Mouse (Mus musculus): ENCODE measurements at regions not wholly inside any gene's neighbourhood (a gene's known extent, or its start where the extent isn't known, plus 50 kb on each side); places are given as distances from the start of the nearest gene placed in this dataset.
A peak's percentile ranks its signal among the peaks of the same experiment; 100 is the strongest.

- DNase-seq (ENCODE audit: inconsistent age in 2 of 2, low spot score in 1 of 2) = peak; percentile 2 to 53
These were observed 63.6 kb upstream of the Dcx start for GRCm38 (mm10) chrX:143996716-143997115.

All from adrenal gland, adult (tissue).